Mouse (Mus musculus) layer of hippocampus, adult 9-10 months (tissue): ENCODE measurements around the gene Btf3.

Experiments used
- DNase-seq: peaks from one replicate; pipeline ENCODE4 v3.0.0; 2022; ENCODE audit warnings: low spot score

The Btf3 gene

GRCm38 (mm10) chr13:98336205-98336604 lies 19.4 kb upstream of the Btf3 start:
- no peak for DNase-seq

GRCm38 (mm10) chr13:98332106-98332505 lies 15.3 kb upstream of the Btf3 start:
- DNase-seq, result peak; percentile 26

- no peak for DNase-seq
Measured at GRCm38 (mm10) chr13:98325034-98325433, 8.2 kb upstream of the Btf3 start.

GRCm38 (mm10) chr13:98317911-98318310 lies 1.1 kb upstream of the Btf3 start:
- DNase-seq, result no peak

GRCm38 (mm10) chr13:98317246-98317677 lies 456 bp upstream of the Btf3 start:
- DNase-seq, result no peak

GRCm38 (mm10) chr13:98316140-98316479 lies 696 bp downstream of the Btf3 start:
- DNase-seq, result no peak

- no peak for DNase-seq
Measured at GRCm38 (mm10) chr13:98315124-98315523, 1.7 kb downstream of the Btf3 start.

GRCm38 (mm10) chr13:98313631-98314030 lies 3.2 kb downstream of the Btf3 start:
- no peak for DNase-seq

GRCm38 (mm10) chr13:98311597-98311996 lies 5.2 kb downstream of the Btf3 start:
- no peak for DNase-seq

- no peak for DNase-seq
Measured at GRCm38 (mm10) chr13:98308724-98309123, 8.1 kb downstream of the Btf3 start.

GRCm38 (mm10) chr13:98308004-98308403 lies 8.8 kb downstream of the Btf3 start:
- no peak for DNase-seq

- no peak for DNase-seq
Measured at GRCm38 (mm10) chr13:98306852-98307475, 9.8 kb downstream of the Btf3 start.

GRCm38 (mm10) chr13:98306393-98306792 lies 10.4 kb downstream of the Btf3 start:
- DNase-seq, result no peak

GRCm38 (mm10) chr13:98305257-98305656 lies 11.5 kb downstream of the Btf3 start:
- DNase-seq, result no peak

GRCm38 (mm10) chr13:98298833-98299758 lies 17.7 kb downstream of the Btf3 start:
- peak; percentile 78 for DNase-seq

GRCm38 (mm10) chr13:98297883-98298482 lies 18.8 kb downstream of the Btf3 start:
- no peak for DNase-seq

GRCm38 (mm10) chr13:98296072-98296471 lies 20.7 kb downstream of the Btf3 start:
- no peak for DNase-seq

- DNase-seq, result no peak
Measured at GRCm38 (mm10) chr13:98291712-98292111, 25.1 kb downstream of the Btf3 start.

GRCm38 (mm10) chr13:98290719-98291118 lies 26.1 kb downstream of the Btf3 start:
- no peak for DNase-seq

- no peak for DNase-seq
Measured at GRCm38 (mm10) chr13:98280990-98281650, 35.7 kb downstream of the Btf3 start.

GRCm38 (mm10) chr13:98279686-98280085 lies 37.1 kb downstream of the Btf3 start, which contains the start of gene Gm21976:
Gene Gm21976 (plus strand): TSS chr13:98279887.
- DNase-seq, result no peak

- no peak for DNase-seq
Measured at GRCm38 (mm10) chr13:98277501-98277900, 39.3 kb downstream of the Btf3 start.
